Mouse (Mus musculus): Measurements from ENCODE around the gene Ssrp1.

GRCm38 (mm10) chr2:85022043-85022442, 15.0 kb upstream of the Ssrp1 start:
- TF ChIP-seq CTCF (IDR thresholded peaks at IDR 0.05; ENCODE audit: borderline replicate concordance, control insufficient read depth, extremely low read depth, insufficient read depth, low read length, poor library complexity) (no peak), POLR2A (IDR thresholded peaks at IDR 0.05; ENCODE audit: control insufficient read depth, extremely low read depth, insufficient read depth, low read length, poor library complexity) (no peak)
